Mouse (Mus musculus): Measurements from ENCODE around the gene Pcsk7. TPM values are rescaled to one million over a fixed set of nuclear protein-coding genes. Genes with fewer than 3 reads are reported as not detected.

Gene Pcsk7
- polyA plus RNA-seq, 2 experiments: 5.0 to 7.3 TPM

- H3K9ac ChIP-seq (replicated peaks): no peak overlapping the region
Measured at GRCm38 (mm10) chr9:45938088-45938487, 31.8 kb downstream of the Pcsk7 start.

GRCm38 (mm10) chr9:45938952-45939637 is 32.8 kb downstream of the Pcsk7 start:
- peaks cover 7% of the 10 kb centered on the region for H3K27me3 ChIP-seq (ENCODE audit: control insufficient read depth, insufficient read depth, low read length)
- 66% methylated on average over 15 of the region's 15 CpGs for WGBS (ENCODE audit: insufficient replicate concordance)
- H3K36me3 ChIP-seq (replicated peaks; ENCODE audit: control insufficient read depth, insufficient read depth, low read depth): peaks cover 9% of the 10 kb centered on the region

More at GRCm38 (mm10) chr9:45938088-45938487, 31.8 kb downstream of the Pcsk7 start:
- no peak for ATAC-seq (ENCODE audit: insufficient read depth)
- Histone ChIP-seq H3K27me3 (ENCODE audit: control insufficient read depth, insufficient read depth, low read length) (peaks cover 7% of the 10 kb centered on the region), H3K36me3 (replicated peaks; ENCODE audit: control insufficient read depth, insufficient read depth, low read depth) (peaks cover 9% of the 10 kb centered on the region), H3K9me3 (ENCODE audit: control insufficient read depth, low read length) (no peaks in the 10 kb centered on the region), H3K27ac (no peak overlapping the region), H3K4me2 (ENCODE audit: low read depth) (no peak overlapping the region), H3K4me1 (replicated peaks; ENCODE audit: control insufficient read depth in 2 of 2, insufficient read depth in 2 of 2, low read length in 1 of 2) (peaks cover 10 to 17% of the 10 kb centered on the region in 2 experiments), H3K4me3 (ENCODE audit: insufficient read depth in 1 of 2, low read depth in 2 of 2, low read length in 2 of 2) (no peak overlapping the region)
- no peak for DNase-seq (ENCODE audit: low read depth in 3 of 3, low spot score in 3 of 3)
- WGBS (ENCODE audit: insufficient replicate concordance): 80% methylated on average over 8 of the region's 8 CpGs
- TF ChIP-seq EP300 (IDR thresholded peaks at IDR 0.05; ENCODE audit: low read depth) (no peak), CTCF (IDR thresholded peaks at IDR 0.05; ENCODE audit: low read depth) (no peak)

GRCm38 (mm10) chr9:45939794-45940193 is 33.5 kb downstream of the Pcsk7 start:
- Histone ChIP-seq H3K4me3 (ENCODE audit: insufficient read depth in 1 of 2, low read depth in 2 of 2, low read length in 2 of 2) (no peak overlapping the region), H3K9me3 (ENCODE audit: control insufficient read depth, low read length) (peaks cover 3% of the 10 kb centered on the region; the same call in 1 of the 2 replicates), H3K4me1 (replicated peaks; ENCODE audit: control insufficient read depth in 2 of 2, insufficient read depth in 2 of 2, low read length in 1 of 2) (peaks cover 17 to 29% of the 10 kb centered on the region in 2 experiments), H3K36me3 (replicated peaks; ENCODE audit: control insufficient read depth, insufficient read depth, low read depth) (peaks cover 15% of the 10 kb centered on the region), H3K4me2 (ENCODE audit: low read depth) (no peak overlapping the region), H3K27ac (no peak overlapping the region), H3K9ac (replicated peaks) (no peak overlapping the region), H3K27me3 (ENCODE audit: control insufficient read depth, insufficient read depth, low read length) (peaks cover 7% of the 10 kb centered on the region)
- DNase-seq (ENCODE audit: low read depth in 3 of 3, low spot score in 3 of 3): no peak
- TF ChIP-seq CTCF (IDR thresholded peaks at IDR 0.05; ENCODE audit: low read depth) (no peak), EP300 (IDR thresholded peaks at IDR 0.05; ENCODE audit: low read depth) (no peak)
- 86% methylated on average over 6 of the region's 6 CpGs for WGBS (ENCODE audit: insufficient replicate concordance)
- ATAC-seq (ENCODE audit: insufficient read depth): no peak

More at GRCm38 (mm10) chr9:45938952-45939637, 32.8 kb downstream of the Pcsk7 start:
- Histone ChIP-seq H3K4me2 (ENCODE audit: low read depth) (no peak overlapping the region), H3K4me3 (ENCODE audit: insufficient read depth in 1 of 2, low read depth in 2 of 2, low read length in 2 of 2) (no peak overlapping the region), H3K4me1 (replicated peaks; ENCODE audit: control insufficient read depth in 2 of 2, insufficient read depth in 2 of 2, low read length in 1 of 2) (peaks cover 15 to 22% of the 10 kb centered on the region in 2 experiments), H3K9me3 (ENCODE audit: control insufficient read depth, low read length) (no peaks in the 10 kb centered on the region), H3K9ac (replicated peaks) (no peak overlapping the region), H3K27ac (no peak overlapping the region)
- no peak for TF ChIP-seq CTCF (IDR thresholded peaks at IDR 0.05; ENCODE audit: low read depth)
- no peak for TF ChIP-seq EP300 (IDR thresholded peaks at IDR 0.05; ENCODE audit: low read depth)
- DNase-seq (ENCODE audit: low read depth in 3 of 3, low spot score in 3 of 3): no peak
- ATAC-seq (ENCODE audit: insufficient read depth): no peak

- no peak overlapping the region for H3K27ac ChIP-seq
- H3K4me2 ChIP-seq (ENCODE audit: low read depth): no peak overlapping the region
- H3K4me3 ChIP-seq (ENCODE audit: insufficient read depth in 1 of 2, low read depth in 2 of 2, low read length in 2 of 2): no peak overlapping the region
- H3K27me3 ChIP-seq (ENCODE audit: control insufficient read depth, insufficient read depth, low read length): no peaks in the 10 kb centered on the region
- WGBS (ENCODE audit: insufficient replicate concordance): 75% methylated on average over 18 of the region's 18 CpGs
- peaks cover 17 to 35% of the 10 kb centered on the region in 2 experiments for H3K4me1 ChIP-seq (replicated peaks; ENCODE audit: control insufficient read depth in 2 of 2, insufficient read depth in 2 of 2, low read length in 1 of 2)
- H3K36me3 ChIP-seq (replicated peaks; ENCODE audit: control insufficient read depth, insufficient read depth, low read depth): peaks cover 16% of the 10 kb centered on the region
- H3K9me3 ChIP-seq (ENCODE audit: control insufficient read depth, low read length): peaks cover 3% of the 10 kb centered on the region; the same call in 1 of the 2 replicates
- H3K9ac ChIP-seq (replicated peaks): no peak overlapping the region
- DNase-seq (ENCODE audit: low read depth in 3 of 3, low spot score in 3 of 3) (peak in 1 of 3 experiments; percentile 60), ATAC-seq (ENCODE audit: insufficient read depth) (peak; percentile 38; the same call in 1 of the 2 replicates)
- TF ChIP-seq CTCF (IDR thresholded peaks at IDR 0.05; ENCODE audit: low read depth) (peak; percentile 78), EP300 (IDR thresholded peaks at IDR 0.05; ENCODE audit: low read depth) (no peak)
Measured at GRCm38 (mm10) chr9:45941329-45941888, 35.1 kb downstream of the Pcsk7 start.

GRCm38 (mm10) chr9:45942464-45942863 is 36.2 kb downstream of the Pcsk7 start:
- Histone ChIP-seq H3K36me3 (replicated peaks; ENCODE audit: control insufficient read depth, insufficient read depth, low read depth) (peaks cover 16% of the 10 kb centered on the region), H3K4me3 (ENCODE audit: insufficient read depth in 1 of 2, low read depth in 2 of 2, low read length in 2 of 2) (no peak overlapping the region), H3K27ac (no peak overlapping the region), H3K9me3 (ENCODE audit: control insufficient read depth, low read length) (peaks cover 3% of the 10 kb centered on the region; the same call in 1 of the 2 replicates), H3K4me1 (replicated peaks; ENCODE audit: control insufficient read depth in 2 of 2, insufficient read depth in 2 of 2, low read length in 1 of 2) (peaks cover 17 to 35% of the 10 kb centered on the region in 2 experiments), H3K4me2 (ENCODE audit: low read depth) (peak overlapping the region; percentile 11), H3K9ac (replicated peaks) (no peak overlapping the region), H3K27me3 (ENCODE audit: control insufficient read depth, insufficient read depth, low read length) (no peaks in the 10 kb centered on the region)
- ATAC-seq (ENCODE audit: insufficient read depth): peak; percentile 69
- no peak for DNase-seq (ENCODE audit: low read depth in 3 of 3, low spot score in 3 of 3)
- 61% methylated on average over 16 of the region's 16 CpGs for WGBS (ENCODE audit: insufficient replicate concordance)
- TF ChIP-seq CTCF (IDR thresholded peaks at IDR 0.05; ENCODE audit: low read depth) (no peak), EP300 (IDR thresholded peaks at IDR 0.05; ENCODE audit: low read depth) (no peak)
